ENCODE assay signal across 8 mouse cellular contexts in the genomic region with DNA sequence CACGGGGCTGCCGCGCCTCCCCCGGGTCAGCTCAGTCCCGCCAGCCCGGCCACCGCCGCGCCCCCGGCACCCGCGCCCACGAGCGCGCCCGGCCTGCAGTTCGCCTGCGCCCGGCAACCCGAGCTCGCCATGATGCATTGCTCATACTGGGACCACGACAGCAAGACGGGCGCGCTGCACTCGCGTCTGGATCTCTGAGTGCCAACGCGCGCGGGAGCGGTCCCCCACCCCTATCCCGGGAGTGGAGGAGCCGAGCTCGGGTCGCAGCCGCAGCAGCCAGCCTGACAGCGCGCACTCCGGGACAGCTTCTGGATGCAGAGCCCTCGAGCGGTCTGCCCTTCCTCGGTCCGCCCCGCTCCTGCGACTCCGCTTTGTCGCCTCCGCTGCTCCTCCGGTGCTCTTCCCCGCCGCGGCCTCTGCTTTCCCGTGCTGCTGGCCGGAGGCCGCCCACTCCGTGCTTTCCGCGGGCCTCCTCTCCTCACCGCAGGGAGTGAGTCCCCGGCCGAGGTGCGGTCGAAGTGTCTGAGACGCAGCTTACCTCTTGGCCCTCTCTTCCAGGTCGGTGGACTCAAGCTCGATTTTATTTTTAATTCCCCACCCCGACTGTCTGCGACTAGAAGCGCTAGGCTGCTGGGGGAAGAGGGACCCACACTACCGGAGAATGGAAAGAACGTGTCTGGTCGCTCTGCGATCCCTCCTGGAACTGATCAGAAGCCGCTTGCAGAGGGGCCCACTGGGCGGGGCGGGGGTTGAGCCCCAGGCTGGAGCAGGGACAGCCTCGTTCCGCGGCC. TPM values are rescaled to one million over a fixed set of nuclear protein-coding genes. Genes with fewer than 3 reads are reported as not detected.
DNase-seq lines count a peak whose midpoint lies in the region; ATAC-seq lines count a peak whose summit lies in the region.

No protein-coding gene starts in this region.

- no peaks in the 10 kb centered on the region for H3K36me3 ChIP-seq in heart, embryonic 13.5 days
- H3K36me3 ChIP-seq in limb, embryonic 11.5 days (ENCODE audit: control insufficient read depth, insufficient read depth, low read length), result no peaks in the 10 kb centered on the region
- no peaks in the 10 kb centered on the region for H3K36me3 ChIP-seq in neural tube, embryonic 15.5 days

- peak overlapping the region; percentile 44; the same call in 1 of the 2 replicates for H3K9ac ChIP-seq in heart, embryonic 13.5 days
- no peak overlapping the region for H3K9ac ChIP-seq in limb, embryonic 11.5 days (ENCODE audit: low read length)
- no peak overlapping the region for H3K9ac ChIP-seq in neural tube, embryonic 15.5 days (replicated peaks)

- H3K4me1 ChIP-seq in brown adipose tissue, adult 24 weeks (ENCODE audit: control insufficient read depth, insufficient read depth, insufficient read length, low read length), result no peaks in the 10 kb centered on the region
- peaks cover 34% of the 10 kb centered on the region for H3K4me1 ChIP-seq in heart, embryonic 13.5 days
- peaks cover 29% of the 10 kb centered on the region for H3K4me1 ChIP-seq in limb, embryonic 11.5 days (ENCODE audit: control insufficient read depth, insufficient read depth, low read length)
- H3K4me1 ChIP-seq in neural tube, embryonic 15.5 days, result peaks cover 35% of the 10 kb centered on the region

- H3K27me3 ChIP-seq in heart, embryonic 13.5 days (replicated peaks), result peaks cover 99% of the 10 kb centered on the region
- peaks cover 83% of the 10 kb centered on the region for H3K27me3 ChIP-seq in limb, embryonic 11.5 days (ENCODE audit: control insufficient read depth, insufficient read depth, low read length)
- peaks cover 85% of the 10 kb centered on the region for H3K27me3 ChIP-seq in neural tube, embryonic 15.5 days (replicated peaks)

- H3K4me2 ChIP-seq in heart, embryonic 13.5 days, result peak overlapping the region; percentile 91
- peak overlapping the region; percentile 86 for H3K4me2 ChIP-seq in limb, embryonic 11.5 days (ENCODE audit: low read depth, severe bottlenecking)
- peak overlapping the region; percentile 54 for H3K4me2 ChIP-seq in neural tube, embryonic 15.5 days

- peak; percentile 23 for DNase-seq in left cerebral cortex, postnatal 4 days
- no peak for DNase-seq in left cerebral cortex, adult 8-10 months (ENCODE audit: low spot score in 2 of 2)
- peak; percentile 76 for DNase-seq in limb, embryonic 11.5 days (ENCODE audit: low spot score)
- no peak for DNase-seq in layer of hippocampus, adult 9-11 months
- DNase-seq in layer of hippocampus, postnatal 36 days, result no peak

- no peaks in the 10 kb centered on the region for H3K9me3 ChIP-seq in heart, embryonic 13.5 days
- H3K9me3 ChIP-seq in limb, embryonic 11.5 days (ENCODE audit: control insufficient read depth, low read length), result no peaks in the 10 kb centered on the region
- no peaks in the 10 kb centered on the region for H3K9me3 ChIP-seq in neural tube, embryonic 15.5 days (replicated peaks)

- no peak overlapping the region for H3K27ac ChIP-seq in brown adipose tissue, adult 24 weeks (replicated peaks; ENCODE audit: low read depth, low read length)
- no peak overlapping the region for H3K27ac ChIP-seq in heart, embryonic 13.5 days (replicated peaks)
- H3K27ac ChIP-seq in limb, embryonic 11.5 days (replicated peaks; ENCODE audit: low read depth, low read length), result no peak overlapping the region
- H3K27ac ChIP-seq in neural tube, embryonic 15.5 days (replicated peaks), result no peak overlapping the region

- intact Hi-C loops in left cerebral cortex, postnatal 4 days (cut with DNase I), result no loop called here

- WGBS in heart, embryonic 13.5 days, result under 1% methylated on average over 76 of the region's 80 CpGs
- WGBS in limb, embryonic 11.5 days, result under 1% methylated on average over 62 of the region's 80 CpGs
- WGBS in neural tube, embryonic 15.5 days, result under 1% methylated on average over 76 of the region's 80 CpGs

- H3K4me3 ChIP-seq in brown adipose tissue, adult 24 weeks (ENCODE audit: insufficient read depth, low read depth, low read length), result peak overlapping the region; percentile 45
- H3K4me3 ChIP-seq in heart, embryonic 13.5 days, result peak overlapping the region; percentile 57
- H3K4me3 ChIP-seq in limb, embryonic 11.5 days (ENCODE audit: low read depth, low read length), result peak overlapping the region; percentile 39
- peak overlapping the region; percentile 34 for H3K4me3 ChIP-seq in neural tube, embryonic 15.5 days (replicated peaks)

- ATAC-seq in heart, embryonic 13.5 days (ENCODE audit: extremely low read depth, insufficient number of reproducible peaks, low FRiP score, low TSS enrichment), result 0 out of 2 replicates have a peak, but pooled peaks have one; percentile 3
- ATAC-seq in limb, embryonic 11.5 days (ENCODE audit: insufficient number of reproducible peaks, low FRiP score, low TSS enrichment, low read depth), result peak; percentile 24; the same call in 1 of the 2 replicates
- no peak; the same call in 1 of the 2 replicates for ATAC-seq in neural tube, embryonic 15.5 days (ENCODE audit: low FRiP score)

RNA-seq across cellular contexts. Expression of gene Foxl2, which starts 1.7 kb away (rescaled TPM):
- 1 to 10 TPM; 1.6 to 2.4 TPM for total RNA-seq in left cerebral cortex, postnatal 4 days (2021)
- total RNA-seq in left cerebral cortex, adult 8-10 months (2022), result 1 to 10 TPM in 1 of 4 experiments, under 1 TPM in 3; 0.72 to 1.1 (median 0.90) TPM
- not detected in 2 replicates for polyA plus RNA-seq in brown adipose tissue, adult 24 weeks (2012; ENCODE audit: insufficient read depth, insufficient read length, missing spikeins)
- not detected in 2 replicates for polyA plus RNA-seq in heart, embryonic 13.5 days (2015; fragmentation: Nextera tagmentation; extraction: Ambion mirVana)
- not detected in 2 replicates for polyA plus RNA-seq in limb, embryonic 11.5 days (2014; fragmentation: Nextera tagmentation; extraction: Ambion mirVana)
- 0.49 and 0.55 TPM in 2 replicates for polyA plus RNA-seq in neural tube, embryonic 15.5 days (2015; fragmentation: Nextera tagmentation; extraction: Ambion mirVana)
- under 1 TPM; 0.57 to 0.96 TPM for total RNA-seq in layer of hippocampus, postnatal 36 days (2021)

RNA-seq across cellular contexts. Expression of gene Faim, which starts 29.4 kb away (rescaled TPM):
- 10 to 100 TPM; 41.6 to 43.9 TPM for total RNA-seq in left cerebral cortex, postnatal 4 days (2021)
- 10 to 100 TPM; 27.0 to 36.2 (median 30.2) TPM for total RNA-seq in left cerebral cortex, adult 8-10 months (2022)
- 28.6 TPM in 2 replicates for polyA plus RNA-seq in brown adipose tissue, adult 24 weeks (2012; ENCODE audit: insufficient read depth, insufficient read length, missing spikeins)
- polyA plus RNA-seq in heart, embryonic 13.5 days (2015; fragmentation: Nextera tagmentation; extraction: Ambion mirVana), result 26.6 and 33.5 TPM in 2 replicates
- polyA plus RNA-seq in limb, embryonic 11.5 days (2014; fragmentation: Nextera tagmentation; extraction: Ambion mirVana), result 58.5 TPM in 2 replicates
- 106 and 117 TPM in 2 replicates for polyA plus RNA-seq in neural tube, embryonic 15.5 days (2015; fragmentation: Nextera tagmentation; extraction: Ambion mirVana)
- 10 to 100 TPM; 64.5 to 67.3 TPM for total RNA-seq in layer of hippocampus, postnatal 36 days (2021)

RNA-seq across cellular contexts. Expression of gene 7420426K07Rik, which starts 53.9 kb away (rescaled TPM):
- total RNA-seq in left cerebral cortex, postnatal 4 days (2021), result not detected
- total RNA-seq in left cerebral cortex, adult 8-10 months (2022), result not detected
- polyA plus RNA-seq in brown adipose tissue, adult 24 weeks (2012; ENCODE audit: insufficient read depth, insufficient read length, missing spikeins), result not detected in 2 replicates
- polyA plus RNA-seq in heart, embryonic 13.5 days (2015; fragmentation: Nextera tagmentation; extraction: Ambion mirVana), result not detected in 2 replicates
- polyA plus RNA-seq in limb, embryonic 11.5 days (2014; fragmentation: Nextera tagmentation; extraction: Ambion mirVana), result not detected in 2 replicates
- not detected in 2 replicates for polyA plus RNA-seq in neural tube, embryonic 15.5 days (2015; fragmentation: Nextera tagmentation; extraction: Ambion mirVana)
- not detected for total RNA-seq in layer of hippocampus, postnatal 36 days (2021)

Comparison
In these comparisons a context has a peak if more than half of its experiments do, and no peak if none do; other contexts are left out.
1. DNase-seq: peak in left cerebral cortex, postnatal 4 days (single experiment) and limb, embryonic 11.5 days (single experiment); none in left cerebral cortex, adult 8-10 months (0 of 2), layer of hippocampus, adult 9-11 months (single experiment) and layer of hippocampus, postnatal 36 days (0 of 2).
2. Peak in every context shown above with its lines, with median percentiles within 50 percentile points of each other: H3K4me3 ChIP-seq and H3K4me2 ChIP-seq.